Mouse (Mus musculus): ENCODE data around the gene Pga5.

Gene Pga5

DNA sequence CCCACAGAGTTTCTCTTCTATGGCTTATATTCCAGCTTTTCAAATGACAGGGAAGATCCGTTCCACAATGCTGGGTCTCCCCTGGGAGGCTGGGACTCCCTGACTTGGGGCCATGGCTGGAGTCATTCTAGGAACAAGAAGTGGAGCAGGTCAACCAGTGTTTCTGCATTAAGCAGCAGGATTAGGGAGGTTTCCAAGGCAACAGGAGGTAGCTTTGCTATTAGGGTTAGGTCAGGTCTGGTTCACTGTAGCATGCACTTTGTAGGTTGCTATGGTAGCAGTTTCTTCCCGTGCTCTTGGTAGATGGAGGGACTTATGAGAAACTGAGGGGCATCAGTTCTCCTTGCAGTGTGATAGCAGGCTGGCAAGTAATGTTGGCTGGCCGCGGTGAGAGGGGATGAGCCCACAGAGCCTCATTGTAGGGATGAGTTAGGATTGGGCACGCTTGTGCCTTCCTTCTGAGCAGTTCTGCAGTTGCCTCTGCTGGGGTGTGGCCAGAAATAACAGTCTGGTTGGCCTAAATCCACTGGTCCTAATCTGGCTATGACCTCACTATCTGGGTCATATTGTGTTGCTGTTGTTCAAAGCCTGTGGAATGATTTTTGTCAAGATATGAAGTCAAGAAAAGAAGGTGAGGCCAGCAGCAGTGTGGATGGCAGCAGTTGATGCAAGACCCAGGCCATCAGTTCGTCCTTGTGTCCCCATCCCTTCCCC, 23.3 kb upstream of the Pga5 start:
- DNase-seq = no peak

DNA sequence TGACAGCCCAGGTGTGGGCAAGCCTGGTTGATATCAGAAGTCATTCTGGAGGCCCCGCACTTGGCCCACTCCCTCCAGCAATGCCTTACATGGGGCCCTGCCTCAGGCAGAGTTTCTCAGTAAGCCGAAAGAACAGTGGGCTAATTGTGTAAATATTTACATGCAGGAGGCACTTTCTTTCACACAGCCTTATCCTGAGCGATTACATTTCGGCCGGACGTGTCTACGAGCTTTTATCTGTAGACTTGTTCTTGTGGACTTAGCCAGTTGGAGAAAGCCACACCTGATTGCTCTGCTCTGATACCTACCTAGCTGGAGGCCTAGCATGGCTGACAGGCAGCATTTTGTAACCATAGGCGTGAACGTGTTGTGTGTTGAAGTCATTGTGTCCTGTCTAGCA, 22.0 kb upstream of the Pga5 start:
- DNase-seq = no peak

DNA sequence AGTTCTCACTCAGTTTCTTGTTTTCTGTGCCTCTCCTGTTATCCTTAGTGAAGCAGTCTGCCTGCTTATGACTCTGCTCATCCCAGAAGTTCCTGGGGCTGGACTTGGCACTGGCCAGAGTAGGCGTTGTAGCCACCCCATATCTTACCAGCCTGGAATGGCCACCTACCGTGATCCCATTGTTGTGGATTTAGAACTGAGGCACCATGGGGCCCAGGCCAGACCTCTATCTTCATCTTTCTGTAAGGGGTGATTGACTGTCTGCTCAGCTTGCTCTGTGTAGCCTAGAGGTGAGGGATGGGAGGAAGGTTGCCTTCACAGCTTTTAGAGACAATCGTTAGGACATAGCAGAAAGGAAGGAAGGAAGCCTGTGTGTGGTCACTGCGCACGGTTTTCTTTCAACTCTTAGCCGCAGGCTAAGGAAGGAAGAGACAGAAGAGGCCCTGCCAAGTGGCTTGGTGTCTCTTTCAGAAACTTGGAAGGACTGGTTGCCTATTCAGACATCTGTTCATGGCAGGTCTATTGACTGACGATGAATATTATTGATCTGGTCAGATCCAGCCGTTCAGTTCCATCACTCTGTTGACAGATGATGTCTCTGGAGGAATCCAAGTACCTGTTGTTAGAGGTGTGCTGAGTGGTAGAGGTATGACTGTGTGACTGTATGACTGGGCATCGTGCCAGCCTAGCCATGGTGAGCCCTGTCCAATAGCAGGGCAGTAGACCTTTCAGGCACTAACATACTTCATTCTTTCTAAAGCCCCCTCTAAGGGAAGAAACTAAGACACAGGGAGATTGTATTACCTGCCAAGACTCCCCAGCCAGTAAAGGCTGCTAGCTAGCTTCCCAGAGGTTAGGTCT, 20.5 kb upstream of the Pga5 start:
- DNase-seq = no peak

DNA sequence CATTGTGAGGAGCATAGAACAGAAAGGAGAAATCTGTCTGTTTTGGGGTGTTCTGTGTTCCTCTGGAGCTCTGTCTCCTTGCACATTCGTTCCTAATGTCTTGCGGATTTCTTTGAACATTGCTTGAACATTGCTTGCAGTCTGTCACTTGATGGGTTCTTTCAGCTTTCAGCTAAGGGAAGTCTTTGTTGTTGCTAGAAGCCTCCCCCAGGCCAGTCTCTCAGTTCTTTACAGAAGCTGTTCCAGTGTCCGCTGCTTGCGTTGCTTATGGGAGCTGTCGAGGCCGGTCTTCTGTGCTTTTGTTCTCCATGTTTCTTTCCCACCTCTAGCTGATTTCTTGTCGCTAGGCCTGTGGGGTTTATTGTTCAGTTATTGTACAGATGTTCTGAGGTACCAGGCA, 17.9 kb upstream of the Pga5 start:
- no peak for DNase-seq

DNA sequence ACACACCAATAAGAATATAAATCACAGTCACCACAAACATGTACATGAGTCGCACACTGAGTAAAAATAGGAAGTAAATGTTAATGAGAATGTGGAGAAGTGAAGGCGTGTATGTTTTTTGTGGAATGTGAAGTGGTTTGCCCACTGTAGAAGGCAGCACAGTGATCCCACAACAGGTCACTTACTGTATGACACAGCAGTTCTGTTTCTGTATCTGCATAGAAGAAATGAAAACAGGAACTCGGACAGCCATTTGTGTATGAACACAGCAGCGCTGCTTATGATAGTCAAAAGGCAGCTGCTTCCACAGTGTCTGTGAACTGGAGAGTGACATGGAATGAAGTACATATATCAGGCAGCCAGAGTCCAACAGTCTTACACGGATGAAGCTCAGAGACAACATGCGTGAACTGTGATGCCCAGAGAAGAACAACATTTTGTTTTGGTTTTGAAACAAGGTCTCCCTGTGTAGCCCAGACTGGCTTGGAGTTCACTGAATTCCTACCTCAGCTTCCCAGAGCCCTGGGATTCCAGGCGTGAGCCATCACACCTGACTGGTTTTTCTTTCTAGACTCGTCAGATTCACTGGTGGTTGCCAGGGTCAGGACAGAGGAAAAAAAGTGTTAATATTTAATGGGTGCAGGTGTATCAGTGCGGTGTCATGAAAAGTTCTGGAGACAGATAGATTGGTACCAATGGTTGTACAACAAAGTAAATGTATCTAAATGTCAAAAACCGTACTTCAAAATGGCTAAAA, 16.2 kb upstream of the Pga5 start:
- DNase-seq = no peak

DNA sequence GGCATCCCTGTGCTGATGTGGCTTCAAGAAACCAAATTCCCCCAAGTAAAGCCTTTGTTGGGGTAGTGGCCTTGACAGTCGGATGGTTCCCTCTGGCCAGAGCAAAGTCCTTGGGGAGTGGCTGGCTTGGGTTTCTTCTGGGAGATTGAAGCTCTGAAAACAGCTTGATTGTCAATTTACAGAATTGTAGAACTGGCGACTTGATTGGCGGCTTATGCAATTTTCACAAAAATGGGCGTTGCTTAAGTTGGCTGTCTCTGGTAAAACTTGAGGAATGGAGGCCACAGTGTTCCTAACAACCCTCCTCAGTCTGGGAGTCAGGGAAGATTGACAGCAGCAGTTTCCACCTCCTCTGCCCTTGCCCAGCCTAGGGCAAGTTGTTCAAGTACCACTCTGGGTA, 14.5 kb upstream of the Pga5 start:
- DNase-seq = no peak

DNA sequence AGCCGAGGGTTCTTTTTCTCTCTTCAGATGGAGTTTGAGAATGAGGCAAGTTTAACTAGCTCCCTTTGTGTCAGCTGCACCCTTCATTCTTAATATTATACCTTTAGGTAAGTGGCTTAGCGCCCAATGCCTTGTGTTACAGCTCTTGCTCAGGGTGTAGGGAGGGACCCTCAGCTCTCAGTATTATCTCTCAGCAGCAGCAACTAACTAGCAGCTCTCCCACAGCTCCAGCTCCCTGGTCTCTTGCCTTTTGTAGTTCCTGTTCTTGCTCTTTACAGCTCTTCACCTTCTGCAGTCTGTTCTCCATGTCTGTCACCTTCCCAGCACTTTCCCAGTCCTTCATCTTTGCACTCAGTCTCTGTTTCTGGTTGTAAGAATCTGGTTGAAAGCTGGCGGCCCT, 13.8 kb upstream of the Pga5 start:
- DNase-seq = no peak

DNA sequence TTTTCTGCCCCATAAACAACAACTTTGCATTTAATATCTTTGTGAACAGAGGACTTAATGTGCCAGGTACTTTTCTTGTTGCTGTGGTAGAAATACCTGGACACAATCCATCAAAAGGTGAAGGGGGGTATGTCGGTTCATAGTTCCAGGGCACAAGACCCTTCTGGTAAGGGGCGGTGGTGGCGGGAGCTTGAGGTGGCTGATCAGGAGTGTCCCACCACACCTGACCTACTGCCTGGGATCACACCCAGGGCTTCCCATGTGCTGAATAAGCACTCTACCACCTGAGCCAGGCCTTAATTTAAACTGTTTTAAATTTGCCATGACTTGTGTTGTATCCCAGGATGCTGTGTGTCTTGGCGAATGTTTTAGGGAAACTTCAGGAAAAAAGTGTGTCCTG, 13.2 kb upstream of the Pga5 start:
- no peak for DNase-seq

DNA sequence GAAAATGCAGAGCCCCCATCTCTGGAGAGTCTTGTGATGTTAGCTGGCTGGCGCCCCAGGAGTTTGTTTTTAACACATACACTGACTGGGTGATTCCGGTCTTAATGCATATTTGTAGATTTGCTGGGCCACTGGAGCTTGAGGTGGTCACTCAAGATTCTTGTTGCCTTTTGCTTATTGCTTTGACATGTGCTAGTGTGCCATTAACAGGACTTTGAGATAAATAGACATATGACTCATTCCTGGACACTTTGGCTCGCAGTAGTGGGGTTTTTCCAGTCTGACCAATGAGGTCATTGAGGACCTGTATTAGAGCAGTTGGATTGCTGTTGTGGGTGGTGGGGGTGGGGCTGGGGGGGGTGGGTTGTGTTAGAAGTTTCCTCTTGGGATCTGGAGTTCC, 12.5 kb upstream of the Pga5 start:
- peak; percentile 61 for DNase-seq

DNA sequence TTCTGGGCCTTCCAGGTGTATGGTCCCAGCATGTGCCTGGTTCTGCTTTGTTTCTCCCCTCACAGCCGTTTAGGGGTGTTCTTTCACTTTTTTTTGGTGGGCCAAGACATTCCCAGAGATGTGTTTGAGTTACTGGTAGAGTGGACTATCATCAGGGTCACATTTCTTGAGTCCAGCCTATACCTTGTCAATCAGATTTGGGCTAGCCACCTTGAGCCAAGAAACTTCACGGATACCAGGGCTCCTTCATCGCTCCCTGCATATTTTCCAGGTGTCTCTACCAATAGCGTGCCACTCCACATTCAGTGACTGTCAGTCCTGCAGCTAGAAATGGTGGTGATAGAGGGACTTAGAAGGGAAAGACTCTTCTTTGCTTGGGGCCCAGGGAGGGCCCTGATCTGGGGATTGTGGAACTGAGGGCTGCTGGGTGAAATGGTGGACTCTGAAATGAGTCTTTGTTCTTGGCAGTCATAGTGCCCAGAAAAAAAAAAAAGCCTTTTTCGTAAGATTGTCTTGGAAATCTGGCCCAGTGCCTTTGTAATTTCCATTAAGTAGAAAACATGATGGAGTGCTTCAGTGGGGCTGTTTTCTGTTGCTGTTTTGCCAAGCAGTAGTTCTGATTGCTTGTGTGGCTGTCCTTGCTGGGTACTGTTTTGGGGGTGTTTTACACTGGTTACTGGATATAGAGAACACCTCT, 11.7 kb upstream of the Pga5 start:
- DNase-seq = no peak

DNA sequence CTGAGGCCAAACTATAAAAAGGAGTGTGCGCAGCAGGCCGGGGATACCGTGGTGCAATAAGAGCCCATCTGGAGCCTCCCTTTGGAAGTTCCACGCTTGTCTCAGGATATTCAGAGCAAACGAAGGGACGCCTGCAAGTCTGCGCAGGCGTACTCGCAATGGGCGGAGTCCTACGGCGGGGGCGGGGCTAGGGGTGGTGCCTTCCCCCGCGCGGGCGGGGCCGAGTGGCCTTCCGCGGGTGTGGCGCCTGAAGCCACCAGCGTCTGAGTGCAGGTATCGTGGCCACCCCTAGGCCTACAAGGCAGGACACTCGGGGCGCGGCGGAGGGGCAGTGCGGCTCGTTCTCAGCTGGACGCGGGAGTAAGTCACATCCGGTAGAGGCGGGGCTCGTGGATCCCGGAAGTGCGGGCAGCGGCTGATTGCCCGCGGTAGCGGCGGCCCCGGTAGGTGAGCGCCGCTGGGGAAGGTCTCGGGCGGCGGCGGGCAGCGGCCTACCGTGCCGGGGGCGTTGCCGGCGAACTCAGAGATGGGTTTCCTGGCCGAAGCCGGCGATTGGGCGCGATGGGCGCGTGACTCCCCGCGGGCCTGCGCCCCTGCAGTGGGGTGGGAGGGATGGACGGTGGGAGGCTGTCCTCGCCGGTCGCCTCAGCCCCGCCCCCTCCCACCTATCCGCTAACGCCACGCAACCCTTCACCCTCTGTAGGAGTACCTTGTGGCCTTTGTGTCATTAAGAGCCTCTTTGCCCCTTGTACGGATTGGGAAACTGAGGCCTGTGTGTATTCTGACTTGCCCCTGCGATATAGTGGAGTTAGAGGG, 10.9 kb upstream of the Pga5 start, which contains the start of gene Vps37c:
Gene Vps37c (plus strand): TSS at position 199 of the 816 bp plus-strand sequence.
- DNase-seq = peak; percentile 95

DNA sequence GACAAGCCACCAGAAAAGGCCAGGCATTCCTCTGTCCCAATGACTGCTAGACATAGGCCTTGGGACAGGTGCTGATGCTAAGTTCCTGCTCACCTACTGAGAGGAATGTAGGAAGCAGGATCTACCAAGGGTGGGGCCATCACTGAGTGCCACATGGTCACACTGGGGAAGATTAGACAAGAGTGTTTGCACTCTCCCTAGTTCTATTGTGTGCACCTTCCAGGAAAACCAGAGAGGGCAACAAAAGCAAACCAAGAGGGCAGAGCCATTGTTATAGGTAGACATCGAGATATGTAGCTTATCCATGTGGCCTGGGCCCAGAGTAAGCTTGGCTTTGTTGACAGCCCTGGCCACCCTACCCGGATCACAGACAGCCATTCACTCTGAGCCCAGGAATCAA, 7.9 kb upstream of the Pga5 start:
- DNase-seq = no peak

DNA sequence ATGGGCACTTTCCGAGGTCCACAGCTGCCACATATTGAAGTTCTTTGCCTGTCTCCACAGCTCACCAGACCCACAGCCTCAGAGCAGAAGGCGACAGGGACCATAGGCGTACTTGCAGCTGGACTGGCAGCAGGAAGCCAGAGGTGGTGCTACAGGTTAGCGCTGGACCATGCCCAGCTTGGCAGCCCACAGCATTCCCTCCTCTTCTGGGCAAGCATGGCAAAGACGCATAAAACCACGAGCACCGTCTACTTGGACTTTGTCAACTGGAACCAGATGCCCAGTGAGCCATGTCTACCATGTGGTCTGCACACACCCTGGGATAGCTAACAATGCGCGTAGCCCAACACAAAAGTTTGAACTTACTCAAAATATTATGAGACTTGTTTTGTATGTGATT, 7.2 kb upstream of the Pga5 start:
- no peak for DNase-seq

DNA sequence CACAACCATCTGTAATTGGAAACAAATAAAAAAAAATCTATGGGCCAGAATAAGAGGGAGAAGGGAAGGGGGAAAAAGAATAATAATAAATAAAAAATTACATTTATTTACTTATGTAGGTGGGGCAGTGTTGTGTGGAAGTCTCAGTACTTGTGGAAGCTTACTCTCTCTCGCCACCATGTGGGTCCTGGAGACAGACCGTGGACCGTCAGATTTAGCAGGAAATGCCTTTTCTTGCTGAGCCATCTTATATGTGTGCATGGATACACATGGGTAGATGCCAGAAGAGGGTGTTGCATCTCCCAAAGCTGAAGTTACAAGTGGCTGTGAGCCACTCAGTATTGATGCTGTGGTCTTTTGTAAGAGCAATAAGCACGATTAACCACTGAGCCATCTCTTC, 3.7 kb upstream of the Pga5 start:
- DNase-seq = no peak

DNA sequence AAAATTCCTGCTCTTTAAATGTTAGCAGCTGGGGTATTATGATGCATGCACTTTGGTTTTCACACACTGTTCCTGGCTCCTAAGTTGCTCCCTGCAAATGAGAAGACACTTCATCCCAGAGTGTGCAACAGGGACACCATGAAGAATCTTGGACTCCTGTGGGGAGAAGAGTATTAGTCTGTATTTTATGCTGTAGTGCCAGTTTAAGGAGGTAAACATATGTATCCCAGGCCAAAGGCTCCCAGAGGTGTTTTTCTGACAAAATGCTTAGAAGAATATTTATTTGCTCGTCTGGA, 849 bp upstream of the Pga5 start:
- DNase-seq = no peak

DNA sequence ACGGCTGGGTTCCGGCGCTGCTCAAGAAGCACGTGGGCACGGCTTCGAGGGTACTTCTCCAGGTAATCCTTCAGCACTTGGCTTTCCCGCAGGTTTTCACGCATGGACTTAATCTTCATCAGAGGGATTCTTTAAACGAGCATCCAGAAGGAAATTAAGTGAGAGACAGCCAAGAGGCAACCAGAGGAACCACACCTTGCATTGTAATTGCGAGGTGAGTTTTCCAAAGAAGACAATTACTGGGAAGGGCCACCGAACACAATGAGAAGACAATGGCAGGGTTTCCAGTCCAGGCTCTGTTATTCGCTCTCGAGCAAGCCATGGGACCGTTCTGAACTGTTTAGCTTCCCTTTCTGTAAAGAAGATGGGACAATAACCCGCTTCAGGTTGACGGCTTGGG, 1.2 kb downstream of the Pga5 start:
- no peak for DNase-seq

DNA sequence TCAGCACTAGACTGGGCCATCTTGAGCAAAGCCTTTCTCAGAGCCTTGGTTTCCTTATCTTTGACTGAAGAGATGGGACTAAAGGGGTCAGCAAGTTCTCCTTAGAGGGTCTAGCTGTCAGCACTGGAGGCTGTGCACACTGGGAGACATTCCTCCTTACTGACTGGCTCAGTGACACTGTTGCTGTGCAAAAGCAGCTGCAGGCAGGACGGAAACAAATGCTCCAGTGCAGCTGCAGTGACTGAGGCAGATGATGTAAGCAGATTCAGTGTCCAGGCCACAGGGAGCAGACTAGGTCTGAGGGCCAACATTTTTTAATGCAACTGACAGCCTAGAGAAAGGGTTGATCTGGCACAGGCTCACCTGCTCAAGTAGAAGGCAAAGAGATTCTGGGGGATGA, 4.6 kb downstream of the Pga5 start:
- DNase-seq = no peak

DNA sequence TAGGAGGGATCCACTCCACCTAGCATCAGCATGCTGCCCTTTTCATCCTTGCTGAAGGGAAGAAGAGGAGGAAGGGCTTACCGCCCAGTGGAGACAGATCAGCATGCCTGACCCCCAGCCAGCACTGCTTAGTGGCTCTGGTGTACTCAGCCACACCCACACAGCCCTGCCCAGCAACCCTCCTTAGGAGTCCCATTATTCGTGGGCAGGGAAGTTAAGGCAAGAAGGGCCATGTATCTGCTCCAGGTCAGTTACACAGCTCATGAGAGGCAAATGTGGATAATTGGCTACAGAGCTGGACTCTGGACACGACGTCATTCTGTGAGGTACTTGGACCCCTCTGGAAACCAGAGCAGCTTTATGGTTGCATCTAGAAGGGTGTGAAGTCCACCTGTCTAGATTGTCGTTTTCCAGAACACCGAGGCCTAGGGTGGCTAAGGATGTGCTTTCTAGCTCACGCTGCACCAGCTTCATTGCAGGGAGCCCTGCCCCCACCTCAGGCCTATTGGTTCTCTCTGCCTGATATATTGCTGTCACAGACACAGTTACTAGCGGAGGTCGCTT, 5.9 kb downstream of the Pga5 start:
- no peak for DNase-seq

DNA sequence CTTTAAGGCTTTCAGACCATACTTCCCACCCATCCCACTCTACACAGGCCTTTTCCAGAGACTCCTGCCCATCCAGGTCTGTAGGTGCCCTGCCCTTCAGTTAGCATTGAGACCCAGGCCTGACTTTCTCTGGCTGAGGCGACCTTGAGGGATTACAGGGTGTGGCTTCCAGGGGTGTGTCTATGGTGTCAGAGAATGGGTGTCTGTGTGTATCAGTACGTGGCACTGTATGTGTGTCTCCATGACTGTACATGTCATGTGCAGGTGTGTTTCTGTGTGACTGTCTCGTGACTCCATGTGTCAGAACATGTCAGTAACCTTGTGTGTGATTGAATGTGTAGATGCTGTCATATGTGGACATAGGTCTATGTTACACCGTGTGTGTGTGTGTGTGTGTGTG, 6.6 kb downstream of the Pga5 start:
- no peak for DNase-seq

DNA sequence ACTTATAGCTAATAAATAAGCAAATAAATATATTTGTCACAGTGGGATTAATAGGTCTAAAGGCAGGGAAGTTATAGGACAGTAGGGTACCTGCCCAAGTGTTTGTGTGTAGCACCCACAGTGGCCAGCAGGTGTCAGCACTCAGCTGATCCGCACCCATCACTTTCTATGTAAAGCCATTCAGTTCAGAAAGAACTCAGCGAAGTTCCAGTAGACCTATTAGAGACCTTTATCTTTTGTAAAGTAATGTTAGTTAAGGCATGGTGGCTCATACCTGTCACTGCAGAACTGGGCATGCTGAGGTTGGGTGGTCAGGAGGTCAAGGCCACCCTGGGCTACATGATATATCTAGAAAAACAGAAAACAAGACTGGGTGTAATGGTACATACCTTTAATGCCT, 12.4 kb downstream of the Pga5 start:
- DNase-seq = peak; percentile 70

DNA sequence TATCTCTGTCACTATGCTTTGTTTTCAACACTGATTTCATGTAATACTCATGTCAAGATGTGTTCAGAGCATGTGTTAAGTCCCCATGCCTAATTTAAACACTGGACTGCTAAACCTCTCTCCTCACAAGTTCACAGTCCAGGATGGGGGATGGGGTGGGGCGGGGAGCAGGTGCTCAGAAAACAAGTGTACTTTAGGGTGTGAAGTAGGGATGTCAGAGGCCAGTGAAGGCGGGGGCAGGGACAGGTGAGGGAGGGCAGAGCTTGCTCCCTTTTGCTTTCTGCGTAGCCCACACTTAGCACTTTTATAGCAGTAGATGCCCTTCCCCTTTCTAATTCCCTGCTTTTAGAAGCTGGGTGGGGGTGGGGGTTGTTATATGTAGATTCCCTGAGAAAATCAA, 12.8 kb downstream of the Pga5 start:
- no peak for DNase-seq

DNA sequence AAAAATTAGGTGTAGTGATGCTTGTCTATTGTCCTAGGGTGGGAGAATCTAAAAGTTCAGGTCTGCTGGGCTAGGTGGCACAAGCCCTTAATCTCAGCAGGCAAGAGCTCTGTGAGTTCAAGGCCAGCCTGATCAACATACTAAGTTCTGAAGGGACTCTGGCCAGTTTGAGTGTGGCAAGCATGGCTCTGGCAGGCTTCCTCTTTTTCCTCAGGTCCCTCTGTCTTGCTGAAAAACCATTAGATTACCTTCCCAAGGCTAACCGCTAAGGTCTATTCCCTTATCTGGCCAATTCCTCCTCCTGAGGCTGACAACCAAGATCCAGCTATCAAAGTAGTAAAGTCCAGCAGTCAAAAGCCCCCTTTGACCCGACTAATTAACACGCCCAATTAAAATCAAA, 15.2 kb downstream of the Pga5 start:
- no peak for DNase-seq
